Mouse (Mus musculus) liver, postnatal 0 days (tissue): Measurements from ENCODE around the gene Fgfr4.

Source experiments
- CTCF ChIP-seq: sonication (generic); IDR thresholded peaks from 2 replicates; pipeline ENCODE4 v1.5.1; 2016; ENCODE audit warnings: antibody characterized with exemption, low read depth
- EP300 ChIP-seq: IDR thresholded peaks from 2 replicates; pipeline ENCODE4 v1.6.1; 2016; ENCODE audit warnings: antibody characterized with exemption, low read depth, mild to moderate bottlenecking

- TF ChIP-seq EP300 (no peak), CTCF (peak; percentile 84)
These were observed 29.9 kb downstream of the Fgfr4 start for GRCm38 (mm10) chr13:55182173-55182894.
